Mouse (Mus musculus): Measurements from ENCODE around the gene Ftl1-ps1. TPM values are rescaled to one million over a fixed set of nuclear protein-coding genes. Genes with fewer than 3 reads are reported as not detected.

The Ftl1-ps1 gene
- polyA plus RNA-seq, 1 experiment from 2014 or later = 117 TPM

DNA sequence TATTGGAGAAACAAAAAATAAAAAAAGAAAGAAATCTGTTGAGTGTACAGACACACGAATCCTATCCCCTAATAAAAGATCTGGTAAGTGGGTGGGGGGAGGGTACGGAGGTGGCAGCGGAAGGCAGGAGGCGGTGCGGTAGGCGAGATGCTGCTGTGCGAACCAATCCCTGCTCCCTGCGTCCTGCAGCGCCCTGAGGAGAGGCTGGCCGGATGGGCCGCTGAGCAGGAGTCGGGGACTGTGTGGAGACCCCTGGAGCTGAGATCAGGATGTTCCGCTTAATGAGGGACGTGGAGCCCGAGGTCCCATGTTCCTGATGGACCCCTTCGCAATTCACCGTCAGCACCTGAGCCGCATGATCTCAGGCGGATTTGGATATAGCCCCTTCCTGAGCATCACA is 40.4 kb downstream of the Ftl1-ps1 start:
- no peak overlapping the region for H3K4me3 ChIP-seq
- no peaks in the 10 kb centered on the region for H3K4me1 ChIP-seq
- peaks cover 6% of the 10 kb centered on the region; the same call in 1 of the 2 replicates for H3K36me3 ChIP-seq
- 17% methylated on average over 19 of the region's 19 CpGs for WGBS (ENCODE audit: insufficient replicate concordance)
- ATAC-seq = no peak
- no peak overlapping the region for H3K4me2 ChIP-seq
- peaks cover 15% of the 10 kb centered on the region for H3K9me3 ChIP-seq (replicated peaks)
- H3K9ac ChIP-seq = no peak overlapping the region
- H3K27ac ChIP-seq = no peak overlapping the region
- H3K27me3 ChIP-seq (replicated peaks) = peaks cover 12% of the 10 kb centered on the region; the same call in 1 of the 2 replicates

MicroRNA genes within 50 kb of the gene (microRNA counts, 519-probe panel; counts per million panel counts)
- microRNA mmu-miR-692 = 582 counts per million, percentile 70 among the panel's probes with 10 or more counts

Small RNA genes lying within 50 kb of the gene (microRNA-seq; reads per million reads assigned to microRNA genes)
- gene Mir692-3 = not detected

Other genes starting within 250 kb of the Ftl1-ps1 start
- gene Exoc3, start 191.0 kb upstream of the Ftl1-ps1 start, polyA plus RNA-seq (2016; fragmentation: Nextera tagmentation; extraction: Ambion mirVana) = 32.9 and 36.4 TPM in 2 replicates
- gene Ahrr, start 107.4 kb upstream of the Ftl1-ps1 start, polyA plus RNA-seq (2016; fragmentation: Nextera tagmentation; extraction: Ambion mirVana) = 0.12 and 0.48 TPM in 2 replicates
- 83.5 and 90.0 TPM in 2 replicates for gene Pdcd6, start 82.1 kb upstream of the Ftl1-ps1 start, polyA plus RNA-seq (2016; fragmentation: Nextera tagmentation; extraction: Ambion mirVana)
- 192 and 194 TPM in 2 replicates for gene Sdha, start 49.4 kb upstream of the Ftl1-ps1 start, polyA plus RNA-seq (2016; fragmentation: Nextera tagmentation; extraction: Ambion mirVana)
- 31.4 and 33.8 TPM in 2 replicates for gene Ccdc127, start 49.4 kb upstream of the Ftl1-ps1 start, polyA plus RNA-seq (2016; fragmentation: Nextera tagmentation; extraction: Ambion mirVana)
- gene Lrrc14b, start 35.7 kb upstream of the Ftl1-ps1 start, polyA plus RNA-seq (2016; fragmentation: Nextera tagmentation; extraction: Ambion mirVana) = not detected in 2 replicates
- 0.81 and 1.3 TPM in 2 replicates for gene Zfp72, start 8.9 kb upstream of the Ftl1-ps1 start, polyA plus RNA-seq (2016; fragmentation: Nextera tagmentation; extraction: Ambion mirVana)
- gene Zfp825, start 94.3 kb downstream of the Ftl1-ps1 start, polyA plus RNA-seq (2016; fragmentation: Nextera tagmentation; extraction: Ambion mirVana) = 10.9 TPM in 2 replicates
- gene Erap1, start 239.9 kb downstream of the Ftl1-ps1 start, polyA plus RNA-seq (2016; fragmentation: Nextera tagmentation; extraction: Ambion mirVana) = 14.4 and 19.1 TPM in 2 replicates